Mouse (Mus musculus) layer of hippocampus, postnatal 36 days (tissue): ENCODE data around the gene Tmem221. TPM values are rescaled to one million over a fixed set of nuclear protein-coding genes. Genes with fewer than 3 reads are reported as not detected.

Experiments used
- DNase-seq, 2 experiments: peaks; one replicate each; pipeline ENCODE4 v3.0.0; 2022
- total RNA-seq, 2 experiments: library from RNA; stranded (reverse); gene quantifications; 2 replicates each; pipeline ENCODE4 v1.2.3; 2021

The Tmem221 gene
- total RNA-seq: not detected

DNA sequence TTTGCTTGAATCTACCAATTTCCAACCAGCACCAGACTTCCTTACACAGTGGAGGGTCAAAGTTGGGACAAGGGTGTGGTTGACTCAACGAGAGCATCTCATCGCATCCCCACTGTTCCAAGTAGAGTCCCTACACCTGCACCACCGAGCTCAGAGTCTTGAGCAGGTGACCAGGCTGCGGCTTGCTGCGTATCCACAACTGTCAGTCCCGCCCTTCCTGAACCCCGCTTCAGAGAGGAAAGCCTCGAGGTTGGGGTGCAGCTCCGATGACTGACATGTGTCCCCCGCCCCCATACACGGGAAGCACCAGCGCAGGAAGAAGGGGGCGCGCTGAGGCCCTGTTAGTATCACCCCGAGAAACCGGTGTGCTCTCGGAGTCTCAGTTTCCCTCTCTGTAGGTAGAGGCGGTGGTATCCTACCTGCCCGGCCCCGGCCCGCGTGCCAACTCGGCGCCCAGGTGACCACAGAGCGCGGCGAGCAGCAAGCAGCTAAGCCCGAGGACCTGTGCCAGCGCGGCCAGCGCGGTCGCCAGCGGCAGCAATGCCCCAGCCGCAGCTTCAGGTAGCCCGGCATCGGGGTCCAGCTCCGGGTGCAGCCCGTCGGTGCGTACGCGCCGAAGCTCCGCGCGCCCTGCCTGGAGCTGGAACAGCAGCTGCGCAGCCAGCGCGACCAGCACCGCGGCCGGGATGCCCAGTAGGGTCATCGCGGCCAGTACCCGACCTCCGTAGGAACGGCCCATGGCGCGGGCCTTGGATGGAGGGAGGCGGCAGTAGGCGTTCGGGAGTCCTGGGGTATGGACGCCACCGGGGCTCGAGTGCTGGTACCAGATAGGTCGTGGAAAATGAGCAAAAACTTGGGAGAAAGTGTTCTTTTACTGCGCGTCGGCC, at the start of gene Tmem221:
TSS of gene Tmem221 (minus strand) at position 801 of the 887 bp plus-strand sequence.
- DNase-seq: no peak

DNA sequence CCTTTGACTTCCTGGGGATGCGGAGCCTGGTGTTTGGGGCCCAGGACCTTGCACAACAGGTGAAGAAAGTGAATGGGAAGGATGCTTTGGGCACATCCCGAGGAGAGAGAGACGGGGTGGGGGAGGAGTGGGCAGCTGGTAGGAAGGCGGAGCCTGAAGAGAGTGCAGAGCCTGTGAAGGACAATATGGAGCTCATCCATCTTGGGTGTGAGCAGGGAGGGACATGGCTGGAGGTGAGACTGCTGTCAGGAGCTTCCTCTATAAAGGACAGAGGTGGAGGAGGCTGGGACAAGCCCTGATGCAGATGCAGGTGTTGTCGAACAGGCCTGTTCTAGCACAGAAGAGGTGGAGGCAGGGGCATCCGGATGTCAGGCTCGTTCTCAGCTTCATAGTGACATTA, 45.4 kb upstream of the Tmem221 start:
- no peak for DNase-seq

DNA sequence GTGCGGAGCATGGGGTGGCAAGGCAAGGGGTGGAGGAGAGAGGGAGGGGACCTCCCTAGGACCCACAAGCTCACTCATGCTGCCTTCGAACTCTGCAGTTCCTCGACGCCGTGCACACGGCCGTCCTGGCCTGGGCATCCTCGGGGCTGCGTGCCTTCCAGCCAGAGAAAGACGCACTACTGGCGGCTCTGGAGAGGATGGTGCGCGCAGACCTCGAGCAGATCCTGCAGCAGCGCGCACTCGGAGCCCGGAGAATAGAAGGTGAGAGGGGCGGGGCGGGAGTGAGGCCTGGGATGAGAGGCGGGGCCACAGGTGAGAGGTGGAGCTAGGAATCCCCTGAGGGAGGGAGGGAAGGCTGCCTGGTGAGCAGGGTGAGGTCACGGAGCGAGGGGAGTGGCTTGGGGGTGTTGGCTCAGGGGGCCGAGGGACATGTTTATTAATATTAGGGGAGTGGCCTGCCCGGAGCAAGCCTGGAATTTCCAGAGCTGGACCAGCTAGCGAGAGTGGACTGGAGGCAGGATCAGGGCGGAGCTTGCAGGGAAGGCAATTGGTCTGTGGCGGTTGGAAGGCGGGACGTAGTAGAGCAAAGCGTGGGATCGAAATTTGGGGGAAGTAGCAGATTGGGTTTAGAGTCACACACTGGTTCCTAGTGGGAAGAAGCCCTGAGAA, 44.1 kb upstream of the Tmem221 start:
- DNase-seq: peak; percentile 45 to 50

DNA sequence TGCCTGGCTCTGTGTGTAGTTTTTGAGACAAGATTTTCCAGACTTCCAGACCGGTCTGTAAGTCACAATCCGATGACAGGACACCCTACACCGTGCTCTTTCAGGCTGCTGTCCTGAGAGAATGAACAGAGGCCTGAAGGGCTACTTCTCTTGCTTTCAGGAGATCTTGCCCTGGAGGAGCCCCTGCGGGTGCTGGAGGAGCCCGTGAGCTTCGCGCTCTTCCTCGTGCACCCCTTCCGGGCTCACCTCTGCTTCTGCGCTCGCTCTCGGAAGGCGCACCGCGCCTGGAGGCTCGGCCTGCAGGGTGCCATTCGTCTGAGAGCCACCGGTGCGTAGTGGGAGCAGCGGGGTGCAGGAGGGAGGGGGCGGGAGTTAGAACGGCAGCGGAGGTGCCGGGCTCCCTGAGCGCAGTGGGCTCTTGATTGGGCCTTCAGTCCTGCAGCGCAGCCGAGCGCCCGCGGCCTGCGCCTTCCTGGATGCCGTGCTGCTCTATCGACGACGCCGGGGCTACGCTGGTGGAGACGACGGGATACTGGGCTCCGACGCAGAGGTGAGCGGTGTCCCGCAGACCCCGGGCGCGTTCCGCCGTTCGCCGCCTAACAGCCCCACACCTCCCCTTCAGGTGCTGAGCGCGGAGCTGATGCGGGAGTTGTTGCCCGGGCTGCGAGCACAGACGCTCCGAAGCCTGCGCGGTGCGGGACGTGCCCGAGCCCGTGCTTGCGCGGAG, 43.4 kb upstream of the Tmem221 start:
- no peak for DNase-seq

DNA sequence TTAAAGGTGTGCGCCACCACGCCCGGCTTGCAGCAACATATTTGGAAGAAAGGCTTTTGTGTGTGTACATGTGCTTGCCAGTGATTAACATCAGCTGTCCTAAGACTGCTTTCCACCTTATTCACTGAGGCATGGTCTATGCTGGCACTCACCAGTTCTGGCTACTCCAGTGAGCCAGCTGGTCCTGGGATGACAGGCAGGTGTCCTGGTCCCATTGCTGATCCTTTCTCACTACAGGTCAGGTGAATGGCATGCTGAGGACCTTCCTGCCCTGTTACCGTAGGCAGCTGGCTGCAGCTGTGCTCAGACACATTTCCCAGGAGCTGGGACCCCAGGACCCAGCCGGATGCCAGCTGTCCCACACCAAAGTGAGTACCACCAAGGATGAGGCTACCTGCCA, 40.2 kb upstream of the Tmem221 start:
- no peak for DNase-seq

DNA sequence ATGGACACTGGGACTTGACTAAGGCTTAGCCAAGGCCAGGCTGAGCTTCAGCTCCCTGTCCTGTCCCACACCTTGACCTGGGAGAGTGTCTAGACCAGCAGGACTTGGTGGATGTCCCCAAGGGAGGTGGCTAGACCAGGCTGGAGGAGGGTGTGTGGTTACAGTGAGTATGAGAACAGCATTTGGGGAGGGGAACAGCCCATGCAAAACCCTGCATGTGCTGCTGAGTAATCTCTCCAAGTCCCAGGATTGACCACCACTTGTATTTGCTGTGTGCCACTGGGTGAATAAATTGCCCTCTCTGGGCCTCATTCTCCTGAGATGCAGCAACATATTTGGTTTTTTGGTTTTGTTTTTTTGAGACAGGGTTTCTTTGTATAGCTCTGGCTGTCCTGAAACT, 39.7 kb upstream of the Tmem221 start:
- DNase-seq: no peak

- DNase-seq: no peak
These were observed 38.8 kb upstream of the Tmem221 start, which contains the start of gene Fam129c for GRCm38 (mm10) chr8:71597451-71597850. Gene Fam129c, plus strand, starts transcription at chr8:71597648.

DNA sequence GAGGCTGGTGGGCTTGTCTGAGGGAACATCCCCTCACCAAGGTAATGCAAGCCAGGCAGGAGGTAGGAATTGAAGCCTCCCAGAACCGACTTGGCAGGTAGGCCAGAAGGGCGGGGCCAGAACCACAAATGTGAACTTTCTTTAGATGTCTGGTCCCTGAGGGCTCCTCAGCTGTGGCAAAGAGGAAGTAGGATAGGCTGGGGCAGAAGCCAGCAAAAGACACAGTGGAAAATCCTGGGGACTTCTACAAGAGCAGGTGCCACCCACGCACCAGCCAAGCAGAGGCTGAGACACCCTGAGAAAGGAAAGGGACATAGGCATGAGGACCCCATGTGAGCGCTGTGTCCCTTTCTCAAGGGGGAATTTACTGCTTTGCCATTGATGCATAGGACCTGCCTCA, 38.1 kb upstream of the Tmem221 start:
- DNase-seq: no peak

DNA sequence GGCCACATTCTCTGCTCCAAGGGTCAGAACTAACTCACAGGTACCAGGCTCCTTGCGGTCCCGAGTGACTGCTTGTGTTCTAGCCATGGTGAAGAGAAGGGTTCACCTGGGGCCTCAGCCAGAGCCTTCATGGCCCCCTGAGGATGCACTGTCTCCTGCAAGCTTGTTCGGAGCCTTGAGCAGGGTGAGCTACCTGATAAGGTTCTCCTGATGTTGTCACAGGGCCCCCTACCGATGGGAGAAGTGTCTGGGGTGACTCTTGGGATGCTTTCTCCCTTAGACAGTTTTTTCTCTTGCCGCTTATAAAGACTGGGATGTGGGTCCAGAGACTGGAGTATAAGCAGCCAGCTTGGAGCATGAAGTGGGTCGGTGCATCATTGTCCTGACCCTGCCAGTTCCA, 37.7 kb upstream of the Tmem221 start:
- DNase-seq: no peak

DNA sequence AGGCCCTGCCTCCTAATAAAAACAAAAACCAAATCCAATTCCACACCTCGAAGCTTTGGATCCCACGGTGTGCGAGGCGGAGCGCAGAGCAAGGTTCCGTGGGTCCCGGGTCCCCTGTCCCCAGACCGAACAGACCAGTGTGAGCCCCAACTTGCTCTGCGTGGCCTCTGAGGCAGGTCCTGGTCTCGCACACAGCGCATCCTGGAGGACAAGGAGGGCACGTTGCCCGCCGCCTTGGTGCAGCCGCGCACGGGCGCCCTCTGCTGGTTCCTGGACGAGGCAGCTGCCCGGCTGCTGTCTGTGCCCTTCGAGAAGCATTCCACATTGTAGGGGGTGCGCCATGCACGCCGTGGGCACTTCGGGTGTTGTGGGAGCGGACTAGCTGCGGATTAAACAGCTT, 37.2 kb upstream of the Tmem221 start:
- DNase-seq: peak; percentile 86 to 88

- DNase-seq: no peak
These were observed 35.7 kb upstream of the Tmem221 start for GRCm38 (mm10) chr8:71594324-71594722.

DNA sequence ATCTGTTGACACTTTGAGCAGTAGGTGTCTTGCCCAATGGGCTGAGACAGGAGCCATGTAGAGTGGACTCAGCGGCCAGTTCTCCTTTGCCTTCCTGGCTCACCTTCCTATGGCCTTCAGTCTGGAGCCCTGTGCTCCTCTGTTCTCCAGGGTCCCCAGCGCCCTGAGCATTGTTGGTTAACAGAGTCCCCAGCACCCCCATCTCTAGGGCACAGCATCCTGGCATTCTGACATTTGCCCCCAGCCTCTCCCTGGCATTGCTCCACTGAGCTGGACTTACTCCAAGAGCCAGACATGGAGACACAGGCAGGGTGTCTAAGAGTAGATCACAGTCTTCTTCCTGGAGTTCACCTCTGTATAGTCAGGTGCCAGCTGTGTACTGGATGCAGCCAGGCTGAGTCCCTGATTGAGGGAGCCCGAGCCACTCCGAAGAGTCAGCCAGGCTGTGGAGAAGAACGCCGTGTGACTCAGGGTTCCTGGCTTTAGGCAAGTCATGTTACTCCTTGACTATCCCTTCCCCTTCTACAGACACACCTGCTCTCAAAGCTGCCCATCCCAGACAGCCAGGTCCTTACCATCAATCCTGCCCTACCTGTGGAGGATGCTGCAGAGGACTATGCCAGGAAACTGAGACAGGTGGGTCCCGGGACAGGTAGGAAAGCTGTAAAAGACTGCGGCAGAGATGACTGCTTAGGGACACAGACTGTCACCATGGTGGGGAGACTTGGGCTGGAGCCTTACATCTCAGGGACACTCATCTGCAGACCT, 35.1 kb upstream of the Tmem221 start:
- no peak for DNase-seq

- DNase-seq: peak; percentile 87 to 90
These were observed 33.9 kb upstream of the Tmem221 start for GRCm38 (mm10) chr8:71592374-71593170.

GRCm38 (mm10) chr8:71591471-71592373, 33.1 kb upstream of the Tmem221 start, which contains the start of gene Pgls:
Gene Pgls, plus strand, starts transcription at chr8:71592176.
- DNase-seq: peak; percentile 96 to 98

- DNase-seq: no peak
These were observed 32.3 kb upstream of the Tmem221 start for GRCm38 (mm10) chr8:71591017-71591416.

DNA sequence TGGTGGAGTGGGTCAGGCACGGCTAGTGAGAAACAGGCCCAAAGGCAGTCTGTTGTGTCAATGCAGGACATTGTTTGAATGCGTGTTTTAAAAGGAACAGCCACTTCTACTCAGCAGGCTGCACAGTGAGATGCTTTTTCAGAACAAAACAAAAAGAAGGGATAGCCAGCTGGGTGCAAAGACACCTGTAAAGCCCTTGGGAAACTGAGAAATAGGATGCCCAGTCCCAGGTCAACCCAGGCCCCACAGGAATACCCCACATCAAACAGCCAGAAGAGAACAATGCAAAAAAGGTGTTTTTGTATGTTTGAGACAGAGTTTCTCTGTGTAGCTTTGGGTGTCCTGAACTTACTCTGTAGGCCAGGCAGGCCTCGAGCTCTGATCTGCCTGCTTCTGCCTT, 30.1 kb upstream of the Tmem221 start:
- DNase-seq: no peak

DNA sequence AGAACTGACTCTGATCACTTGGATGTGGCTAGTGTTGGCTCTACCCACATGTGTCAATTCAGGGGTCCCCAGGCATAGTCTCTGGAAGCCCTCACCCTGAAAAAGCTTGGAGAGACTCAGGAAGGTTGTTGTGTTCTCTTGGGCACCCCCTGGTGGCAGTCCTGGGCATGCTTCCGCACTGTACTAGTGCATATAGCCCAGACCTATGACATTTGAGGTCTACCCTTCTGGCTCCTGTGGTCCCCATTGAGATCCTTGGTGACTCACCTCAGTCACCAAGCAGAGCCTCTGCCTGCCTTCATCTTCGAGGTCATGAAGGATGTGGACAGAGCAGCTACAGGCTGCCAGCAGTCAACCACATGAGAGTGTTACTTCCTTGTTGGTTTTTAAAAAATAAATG, 28.2 kb upstream of the Tmem221 start:
- DNase-seq: no peak

GRCm38 (mm10) chr8:71580201-71580600, 21.5 kb upstream of the Tmem221 start:
- DNase-seq: no peak

GRCm38 (mm10) chr8:71579476-71579875, 20.8 kb upstream of the Tmem221 start:
- DNase-seq: no peak

DNA sequence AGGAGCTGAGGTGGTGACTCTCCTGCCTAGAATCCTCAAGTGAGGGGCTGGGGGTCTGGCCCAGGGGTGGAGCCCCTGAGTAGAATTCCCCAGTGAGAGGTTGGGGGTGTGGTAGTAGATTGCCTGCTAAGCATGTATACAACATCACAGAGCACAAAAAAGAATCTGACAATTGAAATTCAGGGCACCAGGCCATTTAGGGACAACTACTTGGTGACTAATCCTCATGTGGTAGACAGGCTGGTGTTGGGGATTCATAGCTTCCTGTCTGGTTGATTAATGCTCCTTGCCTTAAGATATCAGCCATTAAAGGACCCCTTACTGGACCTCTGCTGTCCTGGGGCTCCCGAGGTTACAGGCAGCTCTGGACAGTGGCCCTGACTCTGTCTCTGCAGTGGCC, 20.3 kb upstream of the Tmem221 start:
- DNase-seq: no peak
